Mouse (Mus musculus) CH12.LX (cell line): Measurements from ENCODE around the gene Tubb5. TPM values are rescaled to one million over a fixed set of nuclear protein-coding genes. Genes with fewer than 3 reads are reported as not detected.

Experiments used
- DNase-seq: peaks from one replicate; pipeline ENCODE4 v3.0.0-alpha.2; 2013; ENCODE audit errors: extremely low read depth
- H3K27ac ChIP-seq: 2 replicates; pipeline ENCODE4 v1.5.1; 2012; ENCODE audit warnings: low read depth, mild to moderate bottlenecking, control low read depth, moderate library complexity; ENCODE audit not compliant: insufficient read depth
- H3K27me3 ChIP-seq: replicated peaks from 2 replicates; pipeline ENCODE3; 2012; ENCODE audit warnings: inconsistent platforms
- H3K36me3 ChIP-seq, 2 experiments: replicated peaks in 1 of 2; 2 replicates each; pipeline versions ENCODE3 to v1.6.1; 2012; ENCODE audit warnings: inconsistent platforms in 1 of 2, low read length in 1 of 2, mild to moderate bottlenecking in 1 of 2, mixed read lengths in 1 of 2, moderate library complexity in 1 of 2; ENCODE audit not compliant: control insufficient read depth in 1 of 2, insufficient read depth in 1 of 2
- H3K4me1 ChIP-seq, 2 experiments: 2 replicates each; pipeline ENCODE4 v1.6.1; 2012; ENCODE audit warnings: inconsistent platforms in 1 of 2, moderate library complexity in 1 of 2; ENCODE audit not compliant: insufficient read depth in 2 of 2, control insufficient read depth in 1 of 2
- H3K4me2 ChIP-seq: 2 replicates; pipeline ENCODE4 v1.6.1; 2012; ENCODE audit warnings: low read depth, mild to moderate bottlenecking, control low read depth; ENCODE audit not compliant: poor library complexity, insufficient read depth, severe bottlenecking
- H3K4me3 ChIP-seq, 3 experiments: fragments of 150-350 bp in 1 of 3; sonication (generic) in 1 of 3; replicated peaks in 1 of 3; 2 replicates each; pipeline versions ENCODE3 to v1.5.1; 2011 to 2012; ENCODE audit warnings: low read depth in 2 of 3, low read length in 2 of 3, mild to moderate bottlenecking in 2 of 3, moderate library complexity in 2 of 3, control low read depth in 1 of 3, improper control_type of control experiment in 1 of 3, inconsistent platforms in 1 of 3, mixed read lengths in 1 of 3; ENCODE audit not compliant: poor library complexity in 1 of 3
- H3K79me2 ChIP-seq: replicated peaks from 2 replicates; pipeline ENCODE4 v1.6.1; 2012; ENCODE audit warnings: mild to moderate bottlenecking, moderate library complexity; ENCODE audit not compliant: control insufficient read depth, poor library complexity, insufficient read depth, severe bottlenecking; ENCODE audit errors: extremely low read depth
- H3K9ac ChIP-seq: 2 replicates; pipeline ENCODE4 v1.6.1; 2012; ENCODE audit warnings: low read depth, mild to moderate bottlenecking, control low read depth, moderate library complexity; ENCODE audit not compliant: insufficient read depth
- H3K9me3 ChIP-seq: replicated peaks from 2 replicates; pipeline ENCODE3; 2012; ENCODE audit warnings: low read length, inconsistent platforms, mixed read lengths
- BHLHE40 ChIP-seq: IDR thresholded peaks from 2 replicates; pipeline ENCODE4 v1.6.1; 2011; ENCODE audit warnings: mild to moderate bottlenecking, low read depth, low read length, improper control_type of control experiment
- CHD1 ChIP-seq: IDR thresholded peaks from 2 replicates; pipeline ENCODE4 v1.6.1; 2012; ENCODE audit warnings: low read depth, low read length, improper control_type of control experiment, inconsistent platforms
- CHD2 ChIP-seq: IDR thresholded peaks from 2 replicates; pipeline ENCODE4 v1.6.1; 2011; ENCODE audit warnings: low read length, improper control_type of control experiment
- CTCF ChIP-seq, 2 experiments: IDR thresholded peaks in 1 of 2; conservative IDR thresholded peaks in 1 of 2; 2 replicates each; pipeline ENCODE4 v1.5.1; 2011 to 2012; ENCODE audit warnings: low read depth in 2 of 2, low read length in 2 of 2, improper control_type of control experiment in 1 of 2, inconsistent platforms in 1 of 2, mild to moderate bottlenecking in 1 of 2, moderate library complexity in 1 of 2
- E2F4 ChIP-seq: IDR thresholded peaks from 2 replicates; pipeline ENCODE4 v1.6.1; 2011; ENCODE audit warnings: low read depth, low read length, improper control_type of control experiment; ENCODE audit not compliant: insufficient replicate concordance
- ELF1 ChIP-seq: IDR thresholded peaks from 2 replicates; pipeline ENCODE4 v1.6.1; 2014; ENCODE audit warnings: low read depth, mild to moderate bottlenecking, inconsistent platforms, low read length, improper control_type of control experiment
- EP300 ChIP-seq: IDR thresholded peaks from 2 replicates; pipeline ENCODE4 v1.6.1; 2011; ENCODE audit warnings: low read length, improper control_type of control experiment
- ETS1 ChIP-seq: conservative IDR thresholded peaks from 2 replicates; pipeline ENCODE4 v1.6.1; 2012; ENCODE audit warnings: low read depth, mild to moderate bottlenecking, inconsistent platforms, low read length, improper control_type of control experiment, moderate library complexity
- GABPA ChIP-seq: IDR thresholded peaks from 2 replicates; pipeline ENCODE4 v1.6.1; 2012; ENCODE audit warnings: low read depth, low read length, improper control_type of control experiment, inconsistent platforms; ENCODE audit not compliant: insufficient replicate concordance
- HCFC1 ChIP-seq: IDR thresholded peaks from 2 replicates; pipeline ENCODE4 v1.6.1; 2012; ENCODE audit warnings: low read depth, mild to moderate bottlenecking, inconsistent platforms, low read length, improper control_type of control experiment
- IRF4 ChIP-seq: IDR thresholded peaks from 2 replicates; pipeline ENCODE4 v1.6.1; 2014; ENCODE audit warnings: low read depth, mild to moderate bottlenecking, inconsistent platforms, low read length, improper control_type of control experiment
- JUN ChIP-seq: IDR thresholded peaks from 2 replicates; pipeline ENCODE4 v1.6.1; 2011; ENCODE audit warnings: low read depth, mild to moderate bottlenecking, low read length, improper control_type of control experiment, moderate library complexity; ENCODE audit not compliant: insufficient read depth
- JUND ChIP-seq: conservative IDR thresholded peaks from 2 replicates; pipeline ENCODE4 v1.6.1; 2011; ENCODE audit warnings: low read depth, low read length, improper control_type of control experiment
- KAT2A ChIP-seq: IDR thresholded peaks from 2 replicates; pipeline ENCODE4 v1.6.1; 2012; ENCODE audit warnings: low read length, improper control_type of control experiment, inconsistent platforms; ENCODE audit not compliant: insufficient replicate concordance
- MAFK ChIP-seq: IDR thresholded peaks from 2 replicates; pipeline ENCODE4 v1.6.1; 2011; ENCODE audit warnings: low read length, improper control_type of control experiment; ENCODE audit not compliant: insufficient replicate concordance
- MAX ChIP-seq: IDR thresholded peaks from 2 replicates; pipeline ENCODE4 v1.6.1; 2011; ENCODE audit warnings: low read length, improper control_type of control experiment
- MAZ ChIP-seq: IDR thresholded peaks from 2 replicates; pipeline ENCODE4 v1.6.1; 2012; ENCODE audit warnings: low read depth, mild to moderate bottlenecking, inconsistent platforms, low read length, improper control_type of control experiment, moderate library complexity
- MYC ChIP-seq: IDR thresholded peaks from 2 replicates; pipeline ENCODE4 v1.6.1; 2011; ENCODE audit warnings: low read depth, mild to moderate bottlenecking, improper control_type of control experiment, low read length
- NELFE ChIP-seq: IDR thresholded peaks from 2 replicates; pipeline ENCODE4 v1.6.1; 2011; ENCODE audit warnings: low read depth, low read length, improper control_type of control experiment
- NRF1 ChIP-seq: IDR thresholded peaks from 2 replicates; pipeline ENCODE4 v1.6.1; 2014; ENCODE audit warnings: low read depth, mild to moderate bottlenecking, inconsistent platforms, low read length, improper control_type of control experiment, moderate library complexity
- PAX5 ChIP-seq: IDR thresholded peaks from 2 replicates; pipeline ENCODE4 v1.6.1; 2012; ENCODE audit warnings: low read length, inconsistent platforms, mixed read lengths
- POLR2A ChIP-seq: IDR thresholded peaks from 2 replicates; pipeline ENCODE4 v1.6.1; 2011; ENCODE audit warnings: low read depth, mild to moderate bottlenecking, improper control_type of control experiment, low read length
- POLR2AphosphoS2 ChIP-seq: IDR thresholded peaks from 2 replicates; pipeline ENCODE4 v1.6.1; 2011; ENCODE audit warnings: low read depth, low read length, improper control_type of control experiment
- RAD21 ChIP-seq: IDR thresholded peaks from 2 replicates; pipeline ENCODE4 v1.6.1; 2011; ENCODE audit warnings: low read depth, mild to moderate bottlenecking, low read length, improper control_type of control experiment, moderate library complexity
- RCOR1 ChIP-seq: conservative IDR thresholded peaks from 2 replicates; pipeline ENCODE4 v1.6.1; 2012; ENCODE audit warnings: low read depth, mild to moderate bottlenecking, inconsistent platforms, low read length, improper control_type of control experiment
- SIN3A ChIP-seq: IDR thresholded peaks from 2 replicates; pipeline ENCODE4 v1.6.1; 2012; ENCODE audit warnings: low read length, improper control_type of control experiment, inconsistent platforms
- SMC3 ChIP-seq: IDR thresholded peaks from 2 replicates; pipeline ENCODE4 v1.6.1; 2011; ENCODE audit warnings: low read depth, low read length, improper control_type of control experiment
- TBP ChIP-seq: conservative IDR thresholded peaks from 2 replicates; pipeline ENCODE4 v1.6.1; 2011; ENCODE audit warnings: low read depth, low read length, improper control_type of control experiment
- TCF12 ChIP-seq: IDR thresholded peaks from 2 replicates; pipeline ENCODE4 v1.6.1; 2014; ENCODE audit warnings: low read depth, mild to moderate bottlenecking, inconsistent platforms, low read length, improper control_type of control experiment
- UBTF ChIP-seq: IDR thresholded peaks from 2 replicates; pipeline ENCODE4 v1.6.1; 2012; ENCODE audit warnings: low read depth, mild to moderate bottlenecking, inconsistent platforms, low read length, improper control_type of control experiment, moderate library complexity
- USF1 ChIP-seq: IDR thresholded peaks from 2 replicates; pipeline ENCODE4 v1.6.1; 2014; ENCODE audit warnings: low read depth, mild to moderate bottlenecking, inconsistent platforms, low read length, improper control_type of control experiment
- USF2 ChIP-seq: conservative IDR thresholded peaks from 2 replicates; pipeline ENCODE4 v1.6.1; 2011; ENCODE audit warnings: low read depth, low read length, improper control_type of control experiment
- ZC3H11A ChIP-seq: IDR thresholded peaks from 2 replicates; pipeline ENCODE4 v1.6.1; 2012; ENCODE audit warnings: low read depth, mild to moderate bottlenecking, inconsistent platforms, low read length, improper control_type of control experiment
- ZKSCAN1 ChIP-seq: IDR thresholded peaks from 2 replicates; pipeline ENCODE4 v1.6.1; 2012; ENCODE audit warnings: low read depth, inconsistent platforms, low read length, improper control_type of control experiment, borderline replicate concordance
- ZMIZ1 ChIP-seq: IDR thresholded peaks from 2 replicates; pipeline ENCODE4 v1.6.1; 2012; ENCODE audit warnings: low read depth, mild to moderate bottlenecking, inconsistent platforms, low read length, improper control_type of control experiment
- ZNF384 ChIP-seq: IDR thresholded peaks from 2 replicates; pipeline ENCODE4 v1.6.1; 2012; ENCODE audit warnings: low read depth, low read length, improper control_type of control experiment, inconsistent platforms
- dilution Hi-C: fragments of 300-500 bp; cut with MboI; formaldehyde crosslinking; loops from 2 replicates; pipeline ENCODE4 v1.14.3; 2020; ENCODE audit warnings: low sequenced_read_pairs; ENCODE audit not compliant: extremely low pct_unique_long_range_greater_than_20kb, extremely low pct_ligation_motif_present
- in situ Hi-C: fragments of 300-500 bp; cut with MboI; formaldehyde crosslinking; loops from 3 replicates; pipeline ENCODE4 v1.14.3; 2019; ENCODE audit warnings: low sequenced_read_pairs, low pct_ligation_motif_present, low pct_unique_long_range_greater_than_20kb, mixed read lengths
- polyA plus RNA-seq: library from polyadenylated mRNA; unstranded; fragments of >175 nt; gene quantifications from 2 replicates; pipeline ENCODE4 v1.2.1, GENCODE M21; 2012; ENCODE audit warnings: low read depth; ENCODE audit not compliant: insufficient read length
- total RNA-seq, 2 experiments: library from RNA; depleted of rRNA; stranded (reverse); fragments of 300-350 nt in 1 of 2; fragments of >200 nt in 1 of 2; gene quantifications; 2 replicates each; pipeline ENCODE4 v1.2.3; 2012 to 2014

The Tubb5 gene
- total and polyA plus RNA-seq, 3 experiments: 1,014 to 1,121 (median 1,053) TPM

GRCm38 (mm10) chr17:35837487-35837886 is 619 bp downstream of the Tubb5 start (continued):
- peak; percentile 81; the same call in 1 of the 2 replicates for TF ChIP-seq CHD1
- TF ChIP-seq MAZ: no peak
- TF ChIP-seq ELF1: peak; percentile 58; the same call in 1 of the 2 replicates
- no peak for TF ChIP-seq RCOR1
- peak; percentile 43; the same call in 1 of the 2 replicates for TF ChIP-seq HCFC1
- TF ChIP-seq ZKSCAN1: no peak
- TF ChIP-seq UBTF: 0 out of 2 replicates have a peak, but pooled peaks have one; percentile 53
- TF ChIP-seq SIN3A: no peak
- TF ChIP-seq TBP: no peak
- no peak for TF ChIP-seq MAFK
- no peak for TF ChIP-seq TCF12

GRCm38 (mm10) chr17:35836991-35837422 is 1.1 kb downstream of the Tubb5 start:
- Histone ChIP-seq H3K9me3 (no peaks in the 10 kb centered on the region), H3K36me3 (peaks cover 42 to 49% of the 10 kb centered on the region in 2 experiments), H3K27ac (peak overlapping the region; percentile 64), H3K9ac (peak overlapping the region; percentile 99), H3K27me3 (no peaks in the 10 kb centered on the region), H3K4me1 (peaks cover 11 to 36% of the 10 kb centered on the region in 2 experiments), H3K4me2 (peak overlapping the region; percentile 89), H3K4me3 (peak overlapping the region; percentile 83 to 93 (median 89)), H3K79me2 (peaks cover 38% of the 10 kb centered on the region)
- DNase-seq: peak; percentile 89
- dilution Hi-C loops: no loop called here
- in situ Hi-C loops: loop anchor here (5.0 kb wide), 1 partner anchor 35 kb away; no protein-coding TSS in a partner anchor
- TF ChIP-seq ZMIZ1 (no peak), TCF12 (0 out of 2 replicates have a peak, but pooled peaks have one; percentile 11), MYC (no peak), BHLHE40 (peak; percentile 96), ZNF384 (no peak), RCOR1 (no peak), SMC3 (no peak), PAX5 (no peak), NRF1 (peak; percentile 47), JUND (no peak), USF2 (peak; percentile 73), NELFE (no peak), POLR2AphosphoS2 (no peak; the same call in 1 of the 2 replicates), GABPA (no peak), ETS1 (no peak), HCFC1 (peak; percentile 37), ZKSCAN1 (no peak), EP300 (no peak), MAX (peak; percentile 92), CHD2 (no peak), JUN (no peak), USF1 (peak; percentile 88), ZC3H11A (no peak), E2F4 (peak; percentile 49; the same call in 1 of the 2 replicates), IRF4 (no peak), SIN3A (0 out of 2 replicates have a peak, but pooled peaks have one; percentile 17), CTCF (conservative IDR thresholded peaks at IDR 0.05 in 1 of 2, IDR thresholded peaks at IDR 0.05 in 1 of 2; ENCODE audit: low read depth in 2 of 2, low read length in 2 of 2) (no peak), POLR2A (peak; percentile 45; the same call in 1 of the 2 replicates), UBTF (0 out of 2 replicates have a peak, but pooled peaks have one; percentile 61), ELF1 (no peak), KAT2A (0 out of 2 replicates have a peak, but pooled peaks have one; percentile 59), TBP (no peak), CHD1 (no peak), RAD21 (no peak)
